Mouse (Mus musculus) stomach, postnatal 0 days (tissue): ENCODE results near the gene E2f7. TPM values are rescaled to one million over a fixed set of nuclear protein-coding genes. Genes with fewer than 3 reads are reported as not detected.
A peak's percentile ranks its signal among the peaks of the same experiment; 100 is the strongest.
"Not testable (repeated sequence)": the region's sequence is repeated elsewhere in the genome, so short reads cannot be mapped to it uniquely, and the experiment has no call there.

Experiments used
- ATAC-seq: fragments of 200-750 bp; cut with Nextera tagmentation; 2 replicates; pipeline ENCODE4 v1.8.0; 2017; ENCODE audit not compliant: low FRiP score, low TSS enrichment
- DNase-seq: peaks from one replicate; pipeline ENCODE4 v3.0.0-alpha.2; 2016; ENCODE audit warnings: low spot score
- H3K27ac ChIP-seq: fragments of 300-500 bp; sonication (generic); replicated peaks from 2 replicates; pipeline ENCODE4 v1.5.1; 2014; ENCODE audit warnings: mild to moderate bottlenecking, control low read depth
- H3K27me3 ChIP-seq: fragments of 300-500 bp; sonication (generic); 2 replicates; pipeline ENCODE4 v1.6.1; 2014; ENCODE audit warnings: low read length; ENCODE audit not compliant: control insufficient read depth, insufficient read depth
- H3K36me3 ChIP-seq: fragments of 300-500 bp; sonication (generic); 2 replicates; pipeline ENCODE4 v1.6.1; 2014; ENCODE audit warnings: low read length, mixed read lengths; ENCODE audit not compliant: control insufficient read depth, insufficient read depth
- H3K4me1 ChIP-seq: fragments of 300-500 bp; sonication (generic); replicated peaks from 2 replicates; pipeline ENCODE4 v1.6.1; 2014; ENCODE audit warnings: antibody characterized with exemption; ENCODE audit not compliant: control insufficient read depth, insufficient read depth
- H3K4me2 ChIP-seq: fragments of 300-500 bp; sonication (generic); replicated peaks from 2 replicates; pipeline ENCODE4 v1.6.1; 2014; ENCODE audit warnings: low read depth, mild to moderate bottlenecking, control low read depth, moderate library complexity
- H3K4me3 ChIP-seq: fragments of 300-500 bp; sonication (generic); 2 replicates; pipeline ENCODE4 v1.5.1; 2014; ENCODE audit warnings: low read depth, low read length, control low read depth
- H3K9ac ChIP-seq: fragments of 300-500 bp; sonication (generic); 2 replicates; pipeline ENCODE4 v1.6.1; 2014; ENCODE audit warnings: mild to moderate bottlenecking, low read length, control low read depth, mixed read lengths
- H3K9me3 ChIP-seq: fragments of 300-500 bp; sonication (generic); 2 replicates; pipeline ENCODE4 v1.6.1; 2016; ENCODE audit warnings: low read length; ENCODE audit not compliant: control insufficient read depth
- CTCF ChIP-seq: IDR thresholded peaks from 2 replicates; pipeline ENCODE4 v1.5.1; 2016; ENCODE audit warnings: antibody characterized with exemption, low read depth, mild to moderate bottlenecking, moderate library complexity
- EP300 ChIP-seq: optimal IDR thresholded peaks from 2 replicates; pipeline ENCODE3; 2016; ENCODE audit warnings: antibody characterized with exemption
- WGBS: fragments of 180-500 bp; shearing (Covaris S2); extraction: QIAGEN DNeasy Blood & Tissue Kit; methylation state at CpG from one replicate; pipeline ENCODE4 v1.1.7; 2014; 5-methylcytosine and 5-hydroxymethylcytosine counted together
- polyA plus RNA-seq: library from polyadenylated mRNA; unstranded; fragments of >200 nt; fragmentation: Nextera tagmentation; extraction: Ambion mirVana; gene quantifications from 2 replicates; pipeline ENCODE4 v1.2.1, GENCODE M21; 2015

E2f7 gene
- polyA plus RNA-seq, 1 experiment from 2014 or later, result 5.4 TPM

DNA sequence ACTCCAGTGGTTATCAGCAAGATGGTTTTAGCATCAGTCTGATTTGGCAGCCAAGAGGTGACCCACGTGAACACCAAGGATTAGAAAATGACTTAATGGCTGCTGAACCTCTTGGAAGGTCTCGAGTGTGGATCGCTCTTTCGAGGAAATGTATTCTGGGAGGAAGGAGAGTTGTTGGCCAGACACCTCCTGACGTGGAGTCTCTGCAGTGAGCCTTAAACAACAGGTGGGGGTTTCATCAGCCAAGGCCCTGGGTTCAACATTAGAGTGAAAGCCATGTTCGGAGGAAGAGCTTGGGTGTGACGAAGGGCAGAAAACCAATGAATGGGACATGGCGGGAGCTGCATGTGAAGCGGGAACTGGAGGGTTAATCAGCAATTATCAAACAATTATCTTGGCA lies 3.8 kb downstream of the E2f7 start:
- Histone ChIP-seq H3K4me2 (no peak overlapping the region), H3K9me3 (no peaks in the 10 kb centered on the region), H3K9ac (no peak overlapping the region), H3K4me3 (no peak overlapping the region), H3K4me1 (no peaks in the 10 kb centered on the region; the same call in 1 of the 2 replicates), H3K27me3 (no peaks in the 10 kb centered on the region), H3K27ac (no peak overlapping the region), H3K36me3 (no peaks in the 10 kb centered on the region)
- no peak for ATAC-seq
- WGBS, result 95% methylated on average over 9 of the region's 9 CpGs
- no peak for TF ChIP-seq EP300
- no peak for TF ChIP-seq CTCF
- no peak for DNase-seq

DNA sequence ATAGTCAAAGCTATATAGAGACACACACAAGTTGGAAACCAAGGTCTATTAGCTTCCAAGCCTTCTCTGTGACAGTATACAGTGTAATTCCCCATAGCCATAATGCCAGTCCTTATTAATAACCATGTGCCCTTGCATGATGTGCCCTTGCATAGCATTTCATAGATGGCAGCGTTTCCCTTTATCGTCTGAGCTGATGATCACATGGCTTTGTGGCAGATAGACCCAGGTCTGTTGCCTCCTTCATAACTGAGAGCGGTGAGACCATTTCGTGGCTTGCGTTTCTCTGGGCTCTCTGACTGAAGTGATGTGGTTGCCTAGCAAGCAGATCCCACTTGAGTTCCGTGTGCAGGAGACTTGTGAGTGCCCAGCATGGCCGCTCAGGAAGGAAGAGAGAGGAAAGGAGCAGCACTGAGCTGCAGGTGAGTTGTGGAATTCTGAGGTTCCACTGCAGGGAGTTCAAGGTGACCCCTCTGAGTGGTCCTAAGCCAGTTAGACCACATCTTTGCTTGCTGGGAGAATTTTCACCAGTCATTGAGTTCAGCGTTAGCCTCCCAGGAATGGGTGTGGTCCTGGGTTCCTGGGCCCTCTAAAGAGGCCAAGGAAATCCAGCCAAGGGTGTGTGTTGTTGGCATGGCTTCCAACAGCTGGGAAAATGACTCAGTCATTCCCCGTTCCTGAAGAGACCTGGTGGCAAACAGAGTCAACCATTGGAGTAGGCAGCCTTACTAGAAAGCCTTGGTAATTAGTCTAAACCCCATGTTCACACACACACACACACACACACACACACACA lies 4.5 kb downstream of the E2f7 start:
- no peaks in the 10 kb centered on the region; the same call in 1 of the 2 replicates for H3K4me1 ChIP-seq
- H3K9me3 ChIP-seq, result no peaks in the 10 kb centered on the region
- WGBS, result 84% methylated on average over 9 of the region's 9 CpGs
- no peak overlapping the region for H3K27ac ChIP-seq
- no peak overlapping the region for H3K9ac ChIP-seq
- TF ChIP-seq CTCF, result no peak
- no peak for TF ChIP-seq EP300
- no peaks in the 10 kb centered on the region for H3K36me3 ChIP-seq
- H3K4me2 ChIP-seq, result no peak overlapping the region
- DNase-seq, result no peak
- no peaks in the 10 kb centered on the region for H3K27me3 ChIP-seq
- ATAC-seq, result no peak
- no peak overlapping the region for H3K4me3 ChIP-seq

DNA sequence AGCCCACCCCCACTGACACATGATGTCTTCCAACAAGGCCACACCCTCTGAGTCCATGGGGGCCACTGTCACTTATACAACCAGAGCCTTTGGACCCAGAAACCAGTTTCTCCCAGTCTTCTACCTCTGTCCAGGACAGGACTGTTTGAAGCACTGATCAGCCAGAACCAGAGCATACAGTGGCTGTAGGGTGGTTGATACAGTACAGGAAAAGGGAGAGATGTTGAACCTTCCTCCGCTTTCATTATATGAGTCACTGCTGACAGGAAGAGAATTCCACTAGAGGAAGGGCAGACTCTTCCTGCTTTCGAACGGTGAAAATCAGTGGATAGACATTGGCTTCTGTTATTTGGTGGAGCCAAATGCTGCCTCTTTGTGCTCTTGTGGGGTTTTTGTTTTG lies 7.6 kb downstream of the E2f7 start:
- WGBS, result 70% methylated on average over 3 of the region's 3 CpGs
- Histone ChIP-seq H3K27ac (peak overlapping the region; percentile 49; the same call in 1 of the 2 replicates), H3K36me3 (peaks cover 2% of the 10 kb centered on the region; the same call in 1 of the 2 replicates), H3K27me3 (no peaks in the 10 kb centered on the region), H3K4me3 (no peak overlapping the region), H3K9ac (no peak overlapping the region), H3K4me1 (no peaks in the 10 kb centered on the region), H3K9me3 (no peaks in the 10 kb centered on the region), H3K4me2 (no peak overlapping the region)
- ATAC-seq (peak; percentile 75), DNase-seq (no peak)
- TF ChIP-seq EP300, result no peak
- no peak for TF ChIP-seq CTCF

DNA sequence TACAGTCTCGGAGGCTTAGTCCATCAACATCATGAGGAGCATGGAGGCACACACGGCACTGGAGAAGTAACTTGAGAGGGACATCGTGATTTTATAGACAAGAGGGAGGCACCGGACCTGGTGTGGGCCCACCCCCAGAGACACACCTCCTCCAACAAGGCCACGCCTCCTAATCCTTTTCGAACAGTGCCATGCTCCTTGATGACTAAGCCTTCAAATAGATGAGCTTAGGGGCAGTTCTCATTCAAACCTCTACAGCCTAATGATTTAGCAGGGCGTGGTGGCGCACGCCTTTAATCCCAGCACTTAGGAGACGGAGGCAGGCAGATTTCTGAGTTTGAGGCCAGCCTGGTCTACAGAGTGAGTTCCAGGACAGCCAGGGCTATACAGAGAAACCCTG lies 10.3 kb downstream of the E2f7 start:
- Histone ChIP-seq H3K4me3 (no peak overlapping the region), H3K27ac (no peak overlapping the region), H3K4me2 (no peak overlapping the region), H3K9ac (no peak overlapping the region), H3K4me1 (no peaks in the 10 kb centered on the region), H3K36me3 (peaks cover 5% of the 10 kb centered on the region; the same call in 1 of the 2 replicates), H3K9me3 (no peaks in the 10 kb centered on the region), H3K27me3 (no peaks in the 10 kb centered on the region)
- no peak for DNase-seq
- no peak for ATAC-seq
- no peak for TF ChIP-seq EP300
- TF ChIP-seq CTCF, result no peak
- 93% methylated on average over 10 of the region's 10 CpGs for WGBS

DNA sequence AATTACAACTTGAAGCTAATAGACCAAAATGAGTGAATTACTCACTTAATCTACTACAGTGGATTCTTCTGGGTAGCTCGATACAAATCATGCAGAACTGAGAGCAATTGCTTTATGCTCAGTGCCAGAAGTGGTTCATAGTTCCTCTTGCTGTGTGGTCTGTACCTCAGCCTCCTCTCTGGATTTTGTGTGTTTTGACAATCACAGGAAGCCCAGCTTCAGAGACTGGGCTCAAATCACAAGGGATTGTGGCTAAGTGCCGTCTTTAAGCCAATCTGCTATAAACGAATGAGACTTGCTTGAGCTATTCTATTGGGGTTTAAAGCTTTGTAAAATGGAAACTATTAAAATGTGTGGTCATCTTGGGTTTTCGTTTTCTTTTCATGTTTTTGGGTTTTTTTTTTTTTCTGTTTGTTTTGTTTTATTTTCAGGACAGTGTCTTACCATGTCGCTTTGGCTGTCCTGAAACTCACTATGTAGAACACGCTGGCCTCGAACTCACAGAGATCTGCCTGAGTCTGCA lies 11.1 kb downstream of the E2f7 start:
- no peak overlapping the region for H3K27ac ChIP-seq
- H3K4me1 ChIP-seq, result no peaks in the 10 kb centered on the region
- H3K9ac ChIP-seq, result no peak overlapping the region
- ATAC-seq (no peak), DNase-seq (no peak)
- whole genome bisulfite sequencing, result 76% methylated on average over 7 of the region's 7 CpGs
- peaks cover 5% of the 10 kb centered on the region; the same call in 1 of the 2 replicates for H3K36me3 ChIP-seq
- no peaks in the 10 kb centered on the region for H3K27me3 ChIP-seq
- no peaks in the 10 kb centered on the region for H3K9me3 ChIP-seq
- no peak overlapping the region for H3K4me3 ChIP-seq
- no peak overlapping the region for H3K4me2 ChIP-seq
- TF ChIP-seq CTCF, result no peak
- TF ChIP-seq EP300, result no peak

DNA sequence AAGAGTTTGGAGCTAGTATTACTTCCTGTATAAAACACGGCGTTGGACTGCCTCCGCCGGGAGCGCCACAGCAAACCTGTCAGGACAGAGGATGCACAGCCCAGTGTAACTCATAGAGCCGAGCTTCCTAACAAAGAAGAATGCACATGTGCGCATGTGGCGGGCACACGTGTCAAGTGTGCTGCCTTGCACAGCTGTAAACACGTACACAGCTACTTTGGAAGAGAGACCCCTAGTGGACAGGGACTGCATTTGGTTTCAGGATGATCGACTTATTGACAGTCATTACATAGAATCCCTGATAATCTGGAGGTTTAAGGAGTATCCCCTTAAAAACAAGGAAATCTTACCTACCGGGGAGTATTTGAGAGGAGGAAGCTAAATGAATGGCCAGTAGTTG lies 15.3 kb downstream of the E2f7 start:
- not testable (repeated sequence) for H3K4me1 ChIP-seq, H3K9ac ChIP-seq, H3K9me3 ChIP-seq, H3K4me2 ChIP-seq, H3K27me3 ChIP-seq, DNase-seq, H3K4me3 ChIP-seq, H3K27ac ChIP-seq
- 61% methylated on average over 7 of the region's 12 CpGs for WGBS
- peak; percentile 57; the same call in 1 of the 2 replicates for ATAC-seq
- TF ChIP-seq CTCF, result peak; percentile 75
- peaks cover 15% of the 10 kb centered on the region; the same call in 1 of the 2 replicates for H3K36me3 ChIP-seq
